Mouse (Mus musculus): ENCODE measurements around the gene G3bp2. TPM values are rescaled to one million over a fixed set of nuclear protein-coding genes. Genes with fewer than 3 reads are reported as not detected.

G3bp2 gene
- total and polyA plus RNA-seq, 3 experiments = 14.6 to 61.2 (median 57.0) TPM

- H3K27me3 ChIP-seq (ENCODE audit: control insufficient read depth, insufficient read depth, low read length) = no peaks in the 10 kb centered on the region
- peak in 1 of 2 experiments; percentile 58 for DNase-seq
- H3K36me3 ChIP-seq (ENCODE audit: control insufficient read depth, insufficient read depth, low read length) = no peaks in the 10 kb centered on the region
- H3K4me1 ChIP-seq (ENCODE audit: control insufficient read depth, insufficient read depth, low read length) = peaks cover 3% of the 10 kb centered on the region
- H3K4me3 ChIP-seq = no peak overlapping the region
- TF ChIP-seq CTCF (IDR thresholded peaks at IDR 0.05) (no peak), POLR2A (IDR thresholded peaks at IDR 0.05; ENCODE audit: insufficient read depth, low read depth, low read length) (no peak), EP300 (IDR thresholded peaks at IDR 0.05; ENCODE audit: insufficient read depth, low read depth, low read length) (no peak)
- intact Hi-C loops (cut with DNase I) = no loop called here
- no peak overlapping the region for H3K27ac ChIP-seq
- no peaks in the 10 kb centered on the region for H3K79me2 ChIP-seq (replicated peaks; ENCODE audit: control insufficient read depth, insufficient read depth, low read length)
- no peak overlapping the region for H3K9ac ChIP-seq (ENCODE audit: low read depth, low read length)
- WGBS = 37% methylated on average over 10 of the region's 10 CpGs
Measured at GRCm38 (mm10) chr5:92106327-92107125, 23.0 kb upstream of the G3bp2 start.

DNA sequence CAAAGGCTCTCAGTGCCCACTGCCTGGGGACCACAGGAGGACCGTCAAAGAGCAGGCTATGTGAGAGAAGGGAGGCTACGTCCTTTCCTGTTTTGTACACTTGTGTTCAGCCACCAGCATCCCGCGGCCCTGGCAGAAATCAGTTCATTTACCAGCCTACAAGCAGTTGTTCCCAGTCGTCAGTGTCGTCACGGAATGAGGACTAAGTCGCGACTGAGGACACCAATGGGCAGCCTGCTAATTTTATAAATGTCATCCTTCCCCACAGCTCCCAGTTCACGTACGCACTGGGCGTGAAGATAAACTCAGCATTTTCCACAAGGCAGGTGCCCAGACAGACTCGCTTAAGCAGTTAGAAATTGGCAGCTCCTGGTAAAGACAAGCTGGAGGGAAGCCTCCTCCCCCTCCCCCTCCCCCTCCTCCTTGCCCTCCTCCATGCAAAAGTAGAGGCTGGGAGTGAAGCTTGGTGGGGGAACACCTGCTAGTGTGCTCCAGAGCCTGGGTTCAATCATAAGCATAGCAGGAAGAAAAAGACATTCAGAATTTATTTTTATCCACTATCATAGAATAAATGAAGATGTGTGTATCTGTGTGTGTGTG is 20.4 kb upstream of the G3bp2 start:
- no peaks in the 10 kb centered on the region for H3K79me2 ChIP-seq (replicated peaks; ENCODE audit: control insufficient read depth, insufficient read depth, low read length)
- TF ChIP-seq EP300 (IDR thresholded peaks at IDR 0.05; ENCODE audit: insufficient read depth, low read depth, low read length) (no peak), CTCF (IDR thresholded peaks at IDR 0.05) (no peak), POLR2A (IDR thresholded peaks at IDR 0.05; ENCODE audit: insufficient read depth, low read depth, low read length) (no peak)
- H3K4me3 ChIP-seq = no peak overlapping the region
- H3K27ac ChIP-seq = no peak overlapping the region; the same call in 1 of the 2 replicates
- peaks cover 3% of the 10 kb centered on the region for H3K4me1 ChIP-seq (ENCODE audit: control insufficient read depth, insufficient read depth, low read length)
- no peak overlapping the region for H3K9ac ChIP-seq (ENCODE audit: low read depth, low read length)
- 42% methylated on average over 13 of the region's 13 CpGs for WGBS
- no peaks in the 10 kb centered on the region for H3K27me3 ChIP-seq (ENCODE audit: control insufficient read depth, insufficient read depth, low read length)
- intact Hi-C loops (cut with DNase I) = no loop called here
- DNase-seq = no peak
- no peaks in the 10 kb centered on the region for H3K36me3 ChIP-seq (ENCODE audit: control insufficient read depth, insufficient read depth, low read length)

DNA sequence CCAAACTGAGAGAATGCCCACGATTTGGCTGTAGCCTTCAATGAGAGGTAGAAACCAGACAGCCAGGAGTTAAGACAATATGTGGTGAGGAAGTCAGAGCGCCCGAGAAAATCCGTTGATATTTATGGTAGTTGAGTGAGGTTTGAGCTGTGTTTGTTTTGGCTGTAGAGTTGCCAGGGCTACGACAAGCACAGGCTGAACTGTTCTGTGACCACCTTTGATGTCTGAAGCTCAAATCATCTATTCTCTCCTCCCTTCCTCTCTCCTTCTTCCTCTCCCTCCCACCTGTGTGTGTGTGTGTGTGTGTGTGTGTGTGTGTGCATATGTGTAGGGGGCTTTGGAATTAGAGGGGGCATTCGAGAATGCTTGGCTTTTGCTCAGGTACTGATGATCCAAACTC is 19.5 kb upstream of the G3bp2 start:
- Histone ChIP-seq H3K79me2 (replicated peaks; ENCODE audit: control insufficient read depth, insufficient read depth, low read length) (no peaks in the 10 kb centered on the region), H3K4me1 (ENCODE audit: control insufficient read depth, insufficient read depth, low read length) (peaks cover 3% of the 10 kb centered on the region), H3K9ac (ENCODE audit: low read depth, low read length) (no peak overlapping the region), H3K27me3 (ENCODE audit: control insufficient read depth, insufficient read depth, low read length) (no peaks in the 10 kb centered on the region), H3K27ac (no peak overlapping the region; the same call in 1 of the 2 replicates), H3K36me3 (ENCODE audit: control insufficient read depth, insufficient read depth, low read length) (no peaks in the 10 kb centered on the region), H3K4me3 (no peak overlapping the region)
- DNase-seq = peak in 1 of 2 experiments; percentile 40
- TF ChIP-seq POLR2A (IDR thresholded peaks at IDR 0.05; ENCODE audit: insufficient read depth, low read depth, low read length) = no peak
- TF ChIP-seq EP300 (IDR thresholded peaks at IDR 0.05; ENCODE audit: insufficient read depth, low read depth, low read length) = no peak
- TF ChIP-seq CTCF (IDR thresholded peaks at IDR 0.05) = no peak
- intact Hi-C loops (cut with DNase I) = no loop called here
- 11% methylated on average over 6 of the region's 6 CpGs for WGBS

DNA sequence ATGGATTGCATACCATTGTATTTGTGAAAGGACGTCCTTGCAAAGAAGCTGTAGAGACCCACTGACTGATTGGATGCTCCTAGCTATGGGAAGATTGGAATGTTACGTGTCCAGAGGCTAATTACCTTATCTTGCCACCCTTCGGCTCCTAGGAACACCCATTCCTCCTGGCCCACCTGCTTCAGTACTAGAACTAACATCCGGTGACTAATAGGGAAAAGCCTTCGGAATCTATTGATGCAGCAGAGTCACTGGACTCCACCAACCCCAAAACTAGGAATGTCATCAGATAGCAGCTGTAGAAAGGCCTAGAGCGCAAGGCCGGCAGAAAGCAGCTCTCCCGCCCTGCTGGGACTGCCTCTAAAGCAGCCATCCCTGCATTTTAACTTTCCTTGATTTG is 18.1 kb upstream of the G3bp2 start:
- Histone ChIP-seq H3K4me1 (ENCODE audit: control insufficient read depth, insufficient read depth, low read length) (peaks cover 3% of the 10 kb centered on the region), H3K79me2 (replicated peaks; ENCODE audit: control insufficient read depth, insufficient read depth, low read length) (no peaks in the 10 kb centered on the region), H3K27ac (no peak overlapping the region), H3K27me3 (ENCODE audit: control insufficient read depth, insufficient read depth, low read length) (no peaks in the 10 kb centered on the region), H3K9ac (ENCODE audit: low read depth, low read length) (no peak overlapping the region), H3K4me3 (no peak overlapping the region), H3K36me3 (ENCODE audit: control insufficient read depth, insufficient read depth, low read length) (no peaks in the 10 kb centered on the region)
- DNase-seq = no peak
- intact Hi-C loops (cut with DNase I) = no loop called here
- WGBS = 89% methylated on average over 8 of the region's 8 CpGs
- TF ChIP-seq POLR2A (IDR thresholded peaks at IDR 0.05; ENCODE audit: insufficient read depth, low read depth, low read length) (no peak), EP300 (IDR thresholded peaks at IDR 0.05; ENCODE audit: insufficient read depth, low read depth, low read length) (no peak), CTCF (IDR thresholded peaks at IDR 0.05) (no peak)

DNA sequence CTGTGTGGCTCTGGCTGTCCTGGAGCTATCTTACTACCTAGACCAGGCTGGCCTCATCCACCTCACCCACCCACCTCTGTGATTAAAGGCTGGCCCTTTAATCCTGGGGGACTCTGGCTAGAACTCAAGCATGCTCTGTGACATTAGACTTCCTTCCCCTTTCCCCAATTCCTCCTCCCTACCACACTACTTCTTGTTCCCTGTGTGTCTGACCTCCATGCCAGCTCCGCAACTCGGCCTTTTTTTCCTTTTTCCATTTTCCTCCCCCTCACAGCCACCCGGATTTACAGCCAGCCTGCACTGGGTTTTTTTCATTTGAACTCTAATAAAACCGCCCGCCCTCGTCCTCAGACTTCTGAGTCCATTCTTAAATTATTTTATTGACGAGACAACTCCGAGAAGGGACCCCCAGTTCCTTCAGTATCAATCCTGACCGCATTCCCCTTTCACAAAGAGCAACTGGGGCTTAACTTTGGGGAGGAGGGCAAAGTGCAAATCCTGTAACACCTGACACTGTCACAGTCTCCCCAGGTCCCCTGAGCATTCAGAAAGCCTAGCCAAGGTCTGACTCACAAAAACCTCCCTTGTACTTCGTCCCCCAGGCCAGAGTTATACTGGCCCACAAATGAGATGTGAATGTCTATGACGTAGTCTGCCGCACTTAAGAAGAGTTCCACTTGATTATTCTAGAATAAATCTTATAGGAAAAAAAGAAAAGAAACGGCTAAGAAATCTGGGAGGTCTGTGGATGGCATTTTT is 15.0 kb upstream of the G3bp2 start:
- no peaks in the 10 kb centered on the region for H3K36me3 ChIP-seq (ENCODE audit: control insufficient read depth, insufficient read depth, low read length)
- no peak overlapping the region for H3K4me3 ChIP-seq
- TF ChIP-seq POLR2A (IDR thresholded peaks at IDR 0.05; ENCODE audit: insufficient read depth, low read depth, low read length) = no peak
- TF ChIP-seq CTCF (IDR thresholded peaks at IDR 0.05) = no peak
- no peak for TF ChIP-seq EP300 (IDR thresholded peaks at IDR 0.05; ENCODE audit: insufficient read depth, low read depth, low read length)
- WGBS = 58% methylated on average over 13 of the region's 13 CpGs
- no peaks in the 10 kb centered on the region for H3K27me3 ChIP-seq (ENCODE audit: control insufficient read depth, insufficient read depth, low read length)
- H3K79me2 ChIP-seq (replicated peaks; ENCODE audit: control insufficient read depth, insufficient read depth, low read length) = no peaks in the 10 kb centered on the region
- no peak overlapping the region for H3K27ac ChIP-seq
- DNase-seq = peak in 1 of 2 experiments; percentile 18
- H3K4me1 ChIP-seq (ENCODE audit: control insufficient read depth, insufficient read depth, low read length) = peaks cover 3% of the 10 kb centered on the region
- no peak overlapping the region for H3K9ac ChIP-seq (ENCODE audit: low read depth, low read length)
- intact Hi-C loops (cut with DNase I) = no loop called here

Measured in heart, adult 2 months (tissue).